28 mouse cellular contexts compared by ENCODE assay signal in genomic region chr4:125172736-125173135, GRCm38 (mm10). TPM values are rescaled to one million over a fixed set of nuclear protein-coding genes. Genes with fewer than 3 reads are reported as not detected.
DNase-seq lines count a peak whose midpoint lies in the region; ATAC-seq lines count a peak whose summit lies in the region.
"Had no signal": no experiment of that assay in that cellular context is flagged by ENCODE, and none has a peak within 500 bp of the region (broad histone marks: within the 10 kb centered on the region; RNA-seq: fewer than 3 reads in every experiment).

No protein-coding gene starts in this region.

- peak overlapping the region; percentile 23 for H3K4me3 ChIP-seq in megakaryocyte, embryonic 14.5 days (replicated peaks)
- H3K4me3 ChIP-seq: embryonic facial prominence, embryonic 12.5 days; embryonic facial prominence, embryonic 15.5 days; forebrain, embryonic 12.5 days; forebrain, embryonic 15.5 days; heart, embryonic 12.5 days; heart, embryonic 15.5 days; hindbrain, embryonic 10.5 days; hindbrain, embryonic 13.5 days had no signal

- peaks cover 89% of the 10 kb centered on the region for H3K27me3 ChIP-seq in megakaryocyte, embryonic 14.5 days (replicated peaks)
- H3K27me3 ChIP-seq: embryonic facial prominence, embryonic 12.5 days; forebrain, embryonic 15.5 days had no signal

- peaks cover 38% of the 10 kb centered on the region for H3K4me1 ChIP-seq in megakaryocyte, embryonic 14.5 days
- H3K4me1 ChIP-seq: embryonic facial prominence, embryonic 15.5 days; forebrain, embryonic 15.5 days; heart, embryonic 12.5 days had no signal

- ATAC-seq in megakaryocyte, adult 5-6 weeks (ENCODE audit: poor library complexity, severe bottlenecking), result no peak
- no peak for ATAC-seq in erythroid progenitor cell, adult 5-6 weeks (replicated peaks; ENCODE audit: low FRiP score, poor library complexity, severe bottlenecking)
- ATAC-seq: activated CD4-positive, CD25-positive, alpha-beta regulatory T cell, adult 4 months; CD4-positive, CD25-positive, alpha-beta regulatory T cell, adult 4 months; forebrain, embryonic 15.5 days; hindbrain, embryonic 16.5 days had no signal

- peak; percentile 32 to 38 for DNase-seq in right cerebral cortex, adult 2 months (ENCODE audit: low spot score in 2 of 2)
- no peak for DNase-seq in right cerebral cortex, postnatal 14 days
- DNase-seq in brain, adult 2 months (ENCODE audit: low read depth, low spot score), result peak; percentile 47
- DNase-seq in telencephalon, adult 2 months (ENCODE audit: low read depth, low spot score), result peak; percentile 23
- DNase-seq: adrenal gland, adult 8-10 months; adrenal gland, postnatal 36 days; cerebellum, adult 11 months; cerebellum, adult 2 months; cerebellum, adult 9-11 months; cerebellum, postnatal 25 days; gastrocnemius, postnatal 25 days; heart, adult 18-20 months; heart, postnatal 10 days; heart, postnatal 36 days had no signal

- no peaks in the 10 kb centered on the region for H3K36me3 ChIP-seq in megakaryocyte, embryonic 14.5 days (replicated peaks; ENCODE audit: low read length)
- H3K36me3 ChIP-seq: embryonic facial prominence, embryonic 12.5 days; embryonic facial prominence, embryonic 15.5 days; forebrain, embryonic 12.5 days; forebrain, embryonic 15.5 days; heart, embryonic 12.5 days; heart, embryonic 15.5 days; hindbrain, embryonic 10.5 days; hindbrain, embryonic 13.5 days had no signal

- H3K9me3 ChIP-seq in megakaryocyte, embryonic 14.5 days, result peaks cover 4% of the 10 kb centered on the region
- H3K9me3 ChIP-seq: embryonic facial prominence, embryonic 12.5 days; embryonic facial prominence, embryonic 15.5 days; forebrain, embryonic 12.5 days; forebrain, embryonic 15.5 days; heart, embryonic 12.5 days; heart, embryonic 15.5 days; hindbrain, embryonic 10.5 days; hindbrain, embryonic 13.5 days had no signal

RNA-seq across cellular contexts. Expression of gene Zc3h12a, which starts 45.1 kb away (rescaled TPM):
- 19.3 and 20.5 TPM in 2 replicates for polyA plus RNA-seq in megakaryocyte, embryonic 14.5 days (2012; ENCODE audit: insufficient read depth, low replicate concordance)
- total RNA-seq in megakaryocyte, adult 5-6 weeks (2015), result 10.4 and 11.1 TPM in 2 replicates
- 3.9 and 5.9 TPM in 2 replicates for total RNA-seq in megakaryocyte, adult 5-6 weeks (2017)
- total RNA-seq in erythroid progenitor cell, adult 5-6 weeks (2015; ENCODE audit: low replicate concordance), result 0.42 and 2.5 TPM in 2 replicates
- total RNA-seq in erythroid progenitor cell, adult 5-6 weeks (2017; ENCODE audit: low replicate concordance), result 0.45 TPM in 1 of 2 replicates, not detected in the other
